Mouse (Mus musculus) liver, postnatal 0 days (tissue): ENCODE results near the gene G6pc3. TPM values are rescaled to one million over a fixed set of nuclear protein-coding genes. Genes with fewer than 3 reads are reported as not detected.
A peak's percentile ranks its signal among the peaks of the same experiment; 100 is the strongest.

Source experiments
- ATAC-seq: fragments of 200-750 bp; cut with Nextera tagmentation; 2 replicates; pipeline ENCODE4 v1.8.0; 2017; ENCODE audit warnings: mild to moderate bottlenecking, moderate library complexity
- DNase-seq: peaks from one replicate; pipeline ENCODE4 v3.0.0-alpha.2; 2016
- H3K27ac ChIP-seq: fragments of 300-500 bp; sonication (generic); 2 replicates; pipeline ENCODE4 v1.5.1; 2014; ENCODE audit warnings: antibody characterized with exemption, moderate library complexity, mild to moderate bottlenecking, low read depth
- H3K27me3 ChIP-seq: fragments of 300-500 bp; sonication (generic); 2 replicates; pipeline ENCODE4 v1.6.1; 2014; ENCODE audit warnings: low read length, control low read depth, mixed read lengths; ENCODE audit not compliant: insufficient read depth
- H3K36me3 ChIP-seq: fragments of 300-500 bp; sonication (generic); replicated peaks from 2 replicates; pipeline ENCODE4 v1.6.1; 2014; ENCODE audit warnings: mild to moderate bottlenecking, control low read depth, low read length, moderate library complexity, mixed read lengths; ENCODE audit not compliant: insufficient read depth
- H3K4me1 ChIP-seq: fragments of 300-500 bp; sonication (generic); 2 replicates; pipeline ENCODE4 v1.6.1; 2014; ENCODE audit warnings: antibody characterized with exemption, mild to moderate bottlenecking, control low read depth; ENCODE audit not compliant: insufficient read depth
- H3K4me2 ChIP-seq: fragments of 300-500 bp; sonication (generic); 2 replicates; pipeline ENCODE4 v1.6.1; 2014; ENCODE audit warnings: low read depth, mild to moderate bottlenecking, low read length, moderate library complexity, mixed read lengths
- H3K4me3 ChIP-seq: fragments of 300-500 bp; sonication (generic); 2 replicates; pipeline ENCODE4 v1.5.1; 2014; ENCODE audit warnings: low read depth, low read length
- H3K9ac ChIP-seq: fragments of 300-500 bp; sonication (generic); replicated peaks from 2 replicates; pipeline ENCODE4 v1.6.1; 2014; ENCODE audit warnings: mild to moderate bottlenecking, moderate library complexity
- H3K9me3 ChIP-seq: fragments of 300-500 bp; sonication (generic); 2 replicates; pipeline ENCODE4 v1.6.1; 2016; ENCODE audit warnings: mild to moderate bottlenecking, control low read depth, low read length, mixed read lengths
- CTCF ChIP-seq: sonication (generic); IDR thresholded peaks from 2 replicates; pipeline ENCODE4 v1.5.1; 2016; ENCODE audit warnings: antibody characterized with exemption, low read depth
- EP300 ChIP-seq: IDR thresholded peaks from 2 replicates; pipeline ENCODE4 v1.6.1; 2016; ENCODE audit warnings: antibody characterized with exemption, low read depth, mild to moderate bottlenecking
- WGBS: fragments of 180-500 bp; shearing (Covaris S2); extraction: QIAGEN DNeasy Blood & Tissue Kit; methylation state at CpG from one replicate; pipeline ENCODE4 v1.1.7; 2014; ENCODE audit not compliant: insufficient replicate concordance; 5-methylcytosine and 5-hydroxymethylcytosine counted together
- polyA plus RNA-seq: library from polyadenylated mRNA; unstranded; fragments of >200 nt; fragmentation: Nextera tagmentation; extraction: Ambion mirVana; gene quantifications from 2 replicates; pipeline ENCODE4 v1.2.1, GENCODE M21; 2015

Gene G6pc3
- polyA plus RNA-seq, 1 experiment from 2014 or later: 6.7 TPM

DNA sequence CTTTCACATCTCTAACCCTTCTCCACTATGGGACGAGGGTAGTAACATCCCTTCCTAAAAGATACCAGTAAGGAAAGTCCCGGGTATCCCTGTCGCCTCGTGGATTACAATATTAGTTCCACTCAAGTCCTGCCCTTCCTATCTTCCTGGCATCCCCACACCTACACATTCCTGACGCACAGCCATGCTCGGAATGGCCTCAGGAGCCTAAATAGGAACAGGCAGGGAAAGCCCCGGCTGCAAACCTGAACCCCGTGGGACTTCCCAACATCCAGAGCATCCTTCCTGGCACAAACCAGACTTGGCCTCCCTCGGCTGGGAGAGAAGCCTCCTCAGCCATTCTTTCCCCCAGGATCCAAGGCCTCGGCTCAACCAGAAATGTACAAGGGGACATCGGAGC is 26.1 kb downstream of the G6pc3 start:
- Histone ChIP-seq H3K36me3 (no peaks in the 10 kb centered on the region; the same call in 1 of the 2 replicates), H3K4me2 (peak overlapping the region; percentile 80), H3K4me3 (0 out of 2 replicates have a peak overlapping the region, but pooled peaks have one; percentile 62), H3K27me3 (no peaks in the 10 kb centered on the region), H3K4me1 (peaks cover 70% of the 10 kb centered on the region), H3K27ac (peak overlapping the region; percentile 87), H3K9ac (peak overlapping the region; percentile 64), H3K9me3 (no peaks in the 10 kb centered on the region)
- ATAC-seq (no peak), DNase-seq (no peak)
- no peak for TF ChIP-seq CTCF
- no peak for TF ChIP-seq EP300
- 68% methylated on average over 11 of the region's 11 CpGs for WGBS

DNA sequence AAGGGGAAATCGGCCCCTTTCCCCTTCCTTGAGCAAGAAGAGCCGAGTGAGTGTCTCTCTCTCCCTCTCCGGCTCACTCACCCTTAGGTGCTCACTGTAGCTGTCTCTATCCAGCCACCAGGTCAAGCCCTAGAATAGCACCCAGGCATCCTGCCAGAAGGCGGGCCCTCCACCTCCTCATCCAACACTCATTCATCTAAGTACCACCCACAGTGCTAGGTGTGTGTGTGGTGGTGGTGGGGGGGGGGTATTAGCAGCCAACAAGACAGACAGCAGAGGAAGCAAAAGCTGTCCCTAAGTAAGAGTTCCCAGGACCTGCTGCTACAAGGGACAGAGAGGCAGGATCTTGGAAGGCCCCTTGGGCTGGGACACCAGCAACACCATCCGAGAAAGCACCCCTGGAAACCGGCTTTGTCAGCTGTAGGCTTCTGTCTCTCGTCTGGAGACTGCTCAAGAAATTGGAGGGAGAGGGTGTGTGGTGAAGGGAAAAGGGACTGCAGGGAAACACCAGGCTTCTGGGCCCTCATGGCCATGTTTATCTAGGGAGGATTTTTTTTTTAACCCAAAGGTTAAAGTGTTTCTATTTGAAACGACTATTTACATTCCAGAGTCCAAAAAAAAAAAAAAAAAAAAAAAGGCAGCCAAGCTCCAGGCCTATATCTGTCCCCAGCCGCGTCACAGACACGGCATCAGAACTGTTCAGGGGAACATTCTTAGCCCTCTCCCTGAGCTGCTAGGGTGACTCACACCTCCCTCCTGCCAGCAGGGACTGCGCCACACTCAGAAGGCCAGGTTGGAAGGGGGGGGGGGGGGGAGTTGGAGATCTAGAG is 26.9 kb downstream of the G6pc3 start:
- Histone ChIP-seq H3K9me3 (no peaks in the 10 kb centered on the region), H3K4me1 (peaks cover 71% of the 10 kb centered on the region), H3K27ac (peak overlapping the region; percentile 87), H3K36me3 (no peaks in the 10 kb centered on the region; the same call in 1 of the 2 replicates), H3K9ac (peak overlapping the region; percentile 64), H3K27me3 (no peaks in the 10 kb centered on the region), H3K4me3 (peak overlapping the region; percentile 62), H3K4me2 (peak overlapping the region; percentile 80)
- ATAC-seq (peak; percentile 52), DNase-seq (peak; percentile 65)
- TF ChIP-seq EP300: peak; percentile 64; the same call in 1 of the 2 replicates
- TF ChIP-seq CTCF: no peak
- 48% methylated on average over 12 of the region's 12 CpGs for WGBS

DNA sequence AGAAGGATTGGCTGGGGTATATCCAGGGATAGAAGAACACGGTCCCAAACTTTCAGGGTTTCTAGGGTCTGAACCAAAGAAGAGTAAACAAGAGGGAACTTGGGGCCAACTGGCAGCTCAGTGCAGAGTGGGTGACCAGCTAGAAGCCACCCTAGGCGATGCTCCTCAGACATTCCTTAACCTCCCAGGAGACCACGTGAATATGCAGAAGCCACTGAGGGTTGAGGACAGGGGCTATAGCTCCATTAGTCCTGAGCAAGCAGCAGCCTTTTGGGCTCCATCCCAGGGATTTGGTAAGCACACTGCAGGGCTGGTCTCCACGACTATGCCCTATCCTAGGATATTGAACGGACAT is 27.4 kb downstream of the G6pc3 start:
- peak overlapping the region; percentile 87 for H3K27ac ChIP-seq
- peak overlapping the region; percentile 23 for H3K9ac ChIP-seq
- no peaks in the 10 kb centered on the region; the same call in 1 of the 2 replicates for H3K36me3 ChIP-seq
- 42% methylated on average over 5 of the region's 5 CpGs for WGBS
- peaks cover 69% of the 10 kb centered on the region for H3K4me1 ChIP-seq
- ATAC-seq (peak; percentile 13; the same call in 1 of the 2 replicates), DNase-seq (no peak)
- H3K9me3 ChIP-seq: no peaks in the 10 kb centered on the region
- TF ChIP-seq CTCF (no peak), EP300 (no peak)
- H3K27me3 ChIP-seq: no peaks in the 10 kb centered on the region
- peak overlapping the region; percentile 62 for H3K4me3 ChIP-seq
- H3K4me2 ChIP-seq: peak overlapping the region; percentile 80

DNA sequence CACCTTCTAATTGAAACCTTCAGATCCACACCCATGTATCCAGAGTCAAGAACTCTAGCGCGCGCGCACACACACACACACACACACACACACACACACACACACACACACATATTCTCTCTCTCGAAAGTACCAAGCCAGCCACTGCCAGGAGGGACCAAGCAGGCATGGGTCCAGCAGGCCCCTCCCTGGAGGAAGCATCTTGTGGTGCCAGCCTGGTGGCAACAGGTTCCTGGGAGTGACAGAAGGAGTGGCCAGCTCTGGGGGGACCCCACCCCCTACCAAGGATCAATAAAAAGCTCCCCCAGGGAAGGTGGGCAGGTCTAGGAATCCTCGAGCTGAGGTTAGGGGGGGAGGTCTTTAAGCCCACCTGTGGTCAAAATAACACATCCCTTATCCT is 28.0 kb downstream of the G6pc3 start:
- Histone ChIP-seq H3K36me3 (no peaks in the 10 kb centered on the region), H3K4me3 (peak overlapping the region; percentile 62), H3K4me2 (peak overlapping the region; percentile 80), H3K27me3 (no peaks in the 10 kb centered on the region), H3K9me3 (no peaks in the 10 kb centered on the region), H3K27ac (peak overlapping the region; percentile 87), H3K9ac (peak overlapping the region; percentile 77), H3K4me1 (peaks cover 72% of the 10 kb centered on the region)
- peak; percentile 35 for DNase-seq
- WGBS: 44% methylated on average over 6 of the region's 6 CpGs
- no peak for ATAC-seq
- TF ChIP-seq CTCF (no peak), EP300 (no peak)

DNA sequence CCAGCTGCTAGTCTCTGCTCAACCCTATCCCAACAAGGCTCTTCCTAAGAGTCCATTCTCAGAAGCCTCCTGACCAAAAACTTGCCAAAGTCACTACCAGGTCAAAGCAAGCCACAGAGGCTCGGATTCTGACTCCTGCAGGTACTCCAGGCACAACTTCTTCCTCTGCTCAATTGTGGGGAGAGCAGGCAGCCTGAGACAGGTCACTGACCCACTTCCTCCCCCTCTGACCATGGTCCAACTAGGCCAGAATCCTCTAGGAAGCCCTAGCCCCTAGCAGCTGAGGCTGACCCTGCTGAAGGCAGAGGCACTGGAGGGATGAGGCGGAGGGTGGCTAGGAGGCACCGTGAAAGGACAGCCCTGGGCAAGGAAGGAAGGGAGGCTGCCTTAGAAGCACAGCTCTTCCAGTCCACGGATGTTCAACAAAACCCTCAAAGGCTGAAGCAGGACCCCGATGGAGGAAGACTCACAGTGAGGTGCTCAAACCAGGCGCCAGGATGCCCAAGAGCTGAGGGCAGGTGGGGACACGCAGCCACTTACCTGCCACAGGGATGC is 28.5 kb downstream of the G6pc3 start:
- H3K4me1 ChIP-seq: peaks cover 73% of the 10 kb centered on the region
- ATAC-seq (no peak), DNase-seq (no peak)
- peak overlapping the region; percentile 77 for H3K9ac ChIP-seq
- H3K36me3 ChIP-seq: no peaks in the 10 kb centered on the region
- TF ChIP-seq CTCF: no peak
- no peak for TF ChIP-seq EP300
- H3K27ac ChIP-seq: peak overlapping the region; percentile 87
- no peaks in the 10 kb centered on the region for H3K9me3 ChIP-seq
- H3K4me3 ChIP-seq: peak overlapping the region; percentile 62
- H3K4me2 ChIP-seq: peak overlapping the region; percentile 80
- 24% methylated on average over 7 of the region's 7 CpGs for WGBS
- H3K27me3 ChIP-seq: no peaks in the 10 kb centered on the region

DNA sequence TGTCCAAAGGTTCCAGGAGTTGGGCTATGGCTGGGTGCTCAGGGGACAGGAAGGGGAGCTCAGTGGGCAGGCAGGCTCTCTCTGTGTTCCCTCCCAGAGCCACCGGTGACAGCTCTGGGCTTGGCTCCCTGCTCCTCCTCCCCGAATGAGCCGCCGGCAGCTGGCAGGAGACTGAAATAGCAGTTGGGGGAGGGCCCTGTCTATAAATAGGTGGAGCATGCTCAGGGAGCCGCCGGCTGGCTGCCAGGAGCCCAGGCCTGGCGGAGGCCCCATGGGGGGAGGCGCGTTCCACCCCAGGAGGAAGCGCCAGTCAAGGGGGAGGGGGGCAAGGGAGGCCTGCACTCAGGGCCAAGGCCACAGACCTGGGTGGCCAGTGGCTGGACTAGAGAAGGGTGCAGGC is 29.4 kb downstream of the G6pc3 start:
- peak overlapping the region; percentile 80 for H3K4me2 ChIP-seq
- H3K4me1 ChIP-seq: peaks cover 70% of the 10 kb centered on the region
- ATAC-seq (peak; percentile 82), DNase-seq (peak; percentile 92)
- H3K36me3 ChIP-seq: no peaks in the 10 kb centered on the region
- no peaks in the 10 kb centered on the region for H3K27me3 ChIP-seq
- H3K4me3 ChIP-seq: peak overlapping the region; percentile 62
- 0% methylated on average over 8 of the region's 10 CpGs for WGBS
- 0 out of 2 replicates have a peak, but pooled peaks have one; percentile 13 for TF ChIP-seq CTCF
- peak; percentile 53; the same call in 1 of the 2 replicates for TF ChIP-seq EP300
- peak overlapping the region; percentile 87 for H3K27ac ChIP-seq
- H3K9me3 ChIP-seq: no peaks in the 10 kb centered on the region
- H3K9ac ChIP-seq: peak overlapping the region; percentile 77
